Mouse (Mus musculus): ENCODE data around the gene Gpr107.

Gene Gpr107

GRCm38 (mm10) chr2:31194356-31195021 is 42.4 kb downstream of the Gpr107 start:
- peak in 1 of 2 experiments; percentile 85 for DNase-seq (ENCODE audit: inconsistent age in 2 of 2, low spot score in 1 of 2)

GRCm38 (mm10) chr2:31198621-31199020 is 46.5 kb downstream of the Gpr107 start:
- DNase-seq (ENCODE audit: inconsistent age in 2 of 2, low spot score in 1 of 2): no peak

- no peak for DNase-seq (ENCODE audit: inconsistent age in 2 of 2, low spot score in 1 of 2)
These were observed 47.9 kb downstream of the Gpr107 start for GRCm38 (mm10) chr2:31200051-31200450.

DNA sequence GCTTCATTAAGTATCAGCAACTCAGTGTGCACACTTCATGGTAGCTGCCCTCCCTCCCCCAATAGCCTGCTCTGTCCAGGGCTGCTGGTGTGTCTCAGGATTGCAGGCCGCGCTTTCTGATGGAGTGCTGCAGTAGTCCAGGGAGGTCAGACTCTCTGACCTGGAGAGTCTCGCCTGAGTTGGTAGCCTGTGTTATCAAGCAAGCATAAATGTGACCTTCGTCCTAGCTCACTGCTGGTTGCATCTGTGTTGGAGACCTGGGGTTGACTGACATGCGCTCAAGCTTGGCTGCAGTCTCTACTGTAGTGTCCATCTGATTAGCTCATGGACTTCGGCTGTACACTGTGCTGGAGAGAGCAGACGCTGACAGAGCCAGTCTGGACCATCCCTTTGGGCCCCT is 49.7 kb downstream of the Gpr107 start:
- no peak for DNase-seq (ENCODE audit: inconsistent age in 2 of 2, low spot score in 1 of 2)

DNA sequence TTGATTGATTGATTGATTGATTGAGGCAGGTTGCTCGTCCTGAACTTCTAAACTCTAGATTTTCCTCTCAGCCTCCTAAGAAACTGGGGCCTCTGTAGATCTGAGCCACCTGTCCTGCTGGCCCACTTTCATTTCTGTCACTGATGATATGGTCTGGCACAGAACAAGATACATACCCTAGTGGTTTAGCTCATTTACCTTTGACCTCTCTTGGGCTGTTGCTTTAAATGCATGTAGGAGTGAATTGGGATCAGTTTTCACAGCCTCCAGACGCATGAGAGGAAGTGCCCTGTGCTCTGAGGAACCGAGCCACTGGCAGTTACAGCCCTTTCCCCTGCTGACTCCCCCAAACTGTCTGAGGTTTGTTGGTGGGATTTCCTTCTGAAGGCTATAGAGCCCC is 50.2 kb downstream of the Gpr107 start:
- no peak for DNase-seq (ENCODE audit: inconsistent age in 2 of 2, low spot score in 1 of 2)

- peak; percentile 72 to 81 for DNase-seq (ENCODE audit: inconsistent age in 2 of 2, low spot score in 1 of 2)
These were observed 50.8 kb downstream of the Gpr107 start for GRCm38 (mm10) chr2:31202956-31203355.

- no peak for DNase-seq (ENCODE audit: inconsistent age in 2 of 2, low spot score in 1 of 2)
These were observed 52.6 kb downstream of the Gpr107 start for GRCm38 (mm10) chr2:31204677-31205076.

- DNase-seq (ENCODE audit: inconsistent age in 2 of 2, low spot score in 1 of 2): peak; percentile 68 to 73
These were observed 54.1 kb downstream of the Gpr107 start for GRCm38 (mm10) chr2:31206211-31206610.

DNA sequence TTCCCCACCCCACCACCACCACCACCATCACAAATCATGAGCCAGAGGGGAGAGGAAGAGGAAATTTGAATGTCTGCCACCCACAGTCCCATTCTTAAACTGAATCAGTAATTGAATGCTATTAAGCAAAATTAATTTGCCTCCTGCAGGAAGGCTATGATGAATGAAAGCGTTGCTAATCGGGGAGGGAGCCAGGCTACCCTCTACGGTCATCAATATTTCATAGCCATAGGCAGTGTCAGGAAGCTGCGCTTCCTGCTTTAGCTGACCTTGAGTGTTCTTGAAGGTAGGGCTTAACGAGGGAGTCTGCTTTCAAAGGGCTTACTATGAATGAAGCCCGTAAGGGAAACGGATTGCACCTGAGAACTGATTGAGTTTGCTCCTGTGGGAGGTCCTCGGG is 54.8 kb downstream of the Gpr107 start:
- DNase-seq (ENCODE audit: inconsistent age in 2 of 2, low spot score in 1 of 2): peak in 1 of 2 experiments; percentile 32

DNA sequence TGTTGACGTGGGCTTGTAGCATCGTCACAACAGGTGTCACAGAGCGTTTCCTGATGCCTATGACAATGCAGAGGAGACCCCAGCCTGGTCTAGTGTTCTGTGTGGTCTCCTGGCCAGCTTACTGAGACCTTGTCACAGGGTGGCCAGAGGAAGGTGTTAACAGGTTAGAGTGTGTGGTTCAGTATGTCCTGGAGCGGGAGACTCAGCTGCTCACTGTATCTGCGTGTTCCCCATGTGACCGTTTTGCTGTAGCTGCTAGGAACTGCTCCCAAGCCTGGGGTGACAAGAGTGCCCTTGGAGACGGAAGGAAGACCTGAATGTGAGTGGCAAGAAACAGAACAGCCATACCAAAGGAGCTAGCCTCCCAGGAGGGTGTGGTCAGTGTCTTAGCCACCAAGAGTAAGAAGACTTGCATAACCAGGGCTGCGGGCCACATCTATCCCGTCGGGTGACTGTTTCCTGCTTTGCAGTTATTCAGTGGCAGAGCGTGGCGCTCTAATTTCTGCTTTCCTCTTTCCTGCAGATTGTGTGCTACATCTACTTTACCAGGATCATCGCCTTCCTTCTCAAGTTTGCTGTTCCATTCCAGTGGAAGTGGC is 56.5 kb downstream of the Gpr107 start:
- no peak for DNase-seq (ENCODE audit: inconsistent age in 2 of 2, low spot score in 1 of 2)

DNA sequence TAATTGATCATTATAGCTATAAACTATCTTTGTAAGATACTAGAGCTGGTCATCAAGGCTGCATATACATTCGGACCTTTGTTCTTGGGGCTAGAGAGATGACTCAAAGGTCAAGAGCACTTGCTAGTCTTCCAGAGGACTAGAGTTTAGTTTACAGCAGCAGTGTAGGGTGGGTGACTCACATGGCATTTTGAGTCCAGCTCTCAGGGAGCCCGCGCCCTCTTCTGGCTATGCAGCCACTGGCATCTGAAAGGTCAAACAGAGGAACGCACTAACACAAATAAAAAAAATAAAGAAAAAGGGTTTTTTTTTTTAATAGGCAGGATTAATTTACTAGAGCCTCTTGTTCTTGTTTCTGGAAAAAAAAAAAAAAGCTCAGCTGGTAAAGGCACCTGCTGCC is 57.4 kb downstream of the Gpr107 start:
- DNase-seq (ENCODE audit: inconsistent age in 2 of 2, low spot score in 1 of 2): peak; percentile 79 to 85

DNA sequence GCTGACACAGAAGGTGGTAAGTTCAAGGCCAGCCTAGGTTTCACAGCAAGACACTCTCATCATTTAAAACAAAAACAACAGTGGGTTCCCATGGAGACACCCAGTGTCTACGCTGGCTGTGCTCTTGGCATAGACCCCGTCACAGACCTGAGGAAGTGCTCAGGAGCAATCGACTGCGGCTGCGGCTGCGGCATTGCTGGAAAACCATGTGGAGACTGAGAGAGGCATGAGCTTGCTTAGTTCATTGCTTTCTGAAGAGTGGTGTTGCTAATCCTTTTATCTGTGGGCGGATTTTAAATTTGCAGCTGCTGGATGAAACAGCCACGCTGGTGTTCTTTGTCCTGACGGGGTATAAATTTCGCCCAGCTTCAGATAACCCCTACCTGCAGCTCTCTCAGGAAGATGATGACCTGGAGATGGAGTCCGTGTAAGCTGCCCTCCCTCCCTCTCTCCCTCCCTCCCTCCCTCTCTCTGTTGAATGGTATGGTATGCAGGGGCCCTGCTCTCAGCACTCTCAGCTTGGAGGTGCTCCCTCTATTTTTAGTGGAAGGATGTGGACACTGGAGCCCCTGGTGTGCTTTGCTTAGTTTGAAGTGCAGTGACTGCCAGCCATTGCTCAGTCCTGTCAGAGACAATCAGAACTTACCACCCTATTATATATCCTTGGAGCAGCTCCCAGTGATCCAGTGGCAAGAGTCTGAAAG is 58.2 kb downstream of the Gpr107 start:
- no peak for DNase-seq (ENCODE audit: inconsistent age in 2 of 2, low spot score in 1 of 2)

DNA sequence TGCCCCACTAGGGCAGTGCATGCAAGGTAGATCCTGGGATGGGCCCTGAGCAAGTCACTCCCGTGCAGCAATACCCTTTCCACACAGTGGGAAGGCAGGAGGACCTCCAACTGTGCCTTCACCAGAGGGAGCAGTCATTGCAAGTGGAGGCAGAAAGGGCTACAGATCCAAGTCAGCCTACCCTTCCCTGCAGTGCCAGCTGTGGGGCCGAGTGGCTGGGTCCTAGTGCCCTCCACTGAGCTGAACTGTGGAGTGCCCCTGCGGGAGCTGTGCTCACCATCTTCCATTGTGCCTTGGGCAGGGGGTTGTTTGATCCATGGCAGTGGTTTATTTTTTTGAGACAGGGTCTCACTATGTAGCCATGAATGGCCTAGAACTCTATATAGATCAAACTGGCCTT is 59.1 kb downstream of the Gpr107 start:
- no peak for DNase-seq (ENCODE audit: inconsistent age in 2 of 2, low spot score in 1 of 2)

GRCm38 (mm10) chr2:31214211-31214796 is 62.2 kb downstream of the Gpr107 start:
- DNase-seq (ENCODE audit: inconsistent age in 2 of 2, low spot score in 1 of 2): no peak

DNA sequence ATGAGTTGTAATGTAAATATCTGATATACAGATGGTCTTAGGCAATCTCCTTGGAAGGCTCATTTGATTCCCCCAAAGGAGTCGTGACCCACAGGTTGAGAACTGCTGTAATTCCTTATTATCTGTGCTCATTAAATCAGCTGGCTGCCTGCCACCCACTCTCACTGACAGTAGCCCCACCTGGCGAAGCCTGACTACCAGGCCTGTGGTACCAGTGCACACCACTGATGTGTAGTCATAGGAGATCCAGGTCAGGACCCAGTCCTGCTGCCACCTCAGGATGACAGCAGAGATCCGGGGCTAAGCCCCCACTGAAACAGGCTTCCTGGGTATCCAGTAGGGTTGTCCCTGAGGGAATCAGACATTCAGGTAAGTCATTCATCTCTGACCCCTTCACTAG is 66.5 kb downstream of the Gpr107 start:
- DNase-seq (ENCODE audit: inconsistent age in 2 of 2, low spot score in 1 of 2): peak in 1 of 2 experiments; percentile 44

DNA sequence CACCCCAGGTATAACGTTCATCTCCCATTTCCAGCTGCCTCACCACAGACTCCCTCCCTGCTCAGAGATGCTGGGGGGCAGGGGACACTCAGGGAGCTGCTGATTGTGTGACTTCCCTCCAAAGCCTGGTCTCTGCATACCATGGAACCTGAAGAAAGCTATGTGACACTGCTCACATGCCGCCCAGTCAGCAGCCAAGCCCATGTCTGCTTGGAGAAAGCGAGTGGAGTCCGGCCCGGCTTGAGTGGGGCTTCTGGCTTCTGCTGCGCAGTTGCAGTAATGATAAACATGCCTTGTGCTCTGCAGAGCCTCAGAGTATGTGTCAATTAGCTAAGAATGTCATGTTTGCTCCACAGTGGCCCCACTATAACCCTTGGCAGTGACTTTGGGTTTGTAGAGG is 67.4 kb downstream of the Gpr107 start:
- DNase-seq (ENCODE audit: inconsistent age in 2 of 2, low spot score in 1 of 2): no peak

DNA sequence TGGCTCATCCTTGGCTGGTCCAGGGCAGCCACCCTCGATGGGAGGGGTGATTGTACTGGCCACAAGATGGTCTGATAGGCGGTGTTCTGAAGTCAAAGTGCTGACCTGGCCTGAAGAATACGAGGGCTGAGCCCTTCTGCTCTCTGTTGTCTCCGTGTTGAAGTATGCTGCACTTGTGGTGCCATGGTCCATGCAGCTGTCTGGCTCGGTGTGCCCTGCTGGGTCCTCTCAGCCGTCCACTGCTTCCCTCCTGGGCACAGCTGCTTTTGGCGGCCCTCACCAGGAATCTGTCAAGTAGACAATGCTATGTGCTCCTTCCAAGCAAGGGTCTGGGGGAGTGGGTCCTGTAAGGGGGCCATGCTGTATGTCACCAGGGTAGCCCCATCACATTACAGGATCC is 68.7 kb downstream of the Gpr107 start:
- no peak for DNase-seq (ENCODE audit: inconsistent age in 2 of 2, low spot score in 1 of 2)

GRCm38 (mm10) chr2:31221582-31221981 is 69.5 kb downstream of the Gpr107 start:
- no peak for DNase-seq (ENCODE audit: inconsistent age in 2 of 2, low spot score in 1 of 2)

DNA sequence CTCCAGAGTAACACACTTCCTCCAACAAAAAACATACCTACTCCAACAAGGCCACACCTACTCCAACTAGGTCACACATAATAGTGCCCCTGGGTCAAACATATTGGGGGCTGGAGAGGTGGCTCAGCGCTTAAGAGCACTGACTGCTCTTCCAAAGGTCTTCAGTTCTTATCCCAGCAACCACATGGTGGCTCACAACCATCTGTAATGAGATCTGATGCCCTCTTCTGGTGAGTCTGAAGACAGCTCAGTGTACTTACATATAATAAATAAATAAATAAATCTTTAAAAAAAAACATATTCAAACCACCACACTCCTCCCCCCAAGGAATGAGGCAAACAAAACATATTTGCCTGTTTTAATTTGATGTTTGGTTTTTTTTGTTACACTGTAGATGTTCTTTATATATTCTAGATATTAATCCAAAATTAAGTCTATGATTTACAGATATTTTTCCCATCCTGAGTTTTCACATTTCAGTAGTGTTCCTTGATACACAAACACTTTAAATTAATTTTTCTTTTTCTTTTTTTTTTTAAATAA is 76.7 kb downstream of the Gpr107 start:
- DNase-seq (ENCODE audit: inconsistent age in 2 of 2, low spot score in 1 of 2): no peak

DNA sequence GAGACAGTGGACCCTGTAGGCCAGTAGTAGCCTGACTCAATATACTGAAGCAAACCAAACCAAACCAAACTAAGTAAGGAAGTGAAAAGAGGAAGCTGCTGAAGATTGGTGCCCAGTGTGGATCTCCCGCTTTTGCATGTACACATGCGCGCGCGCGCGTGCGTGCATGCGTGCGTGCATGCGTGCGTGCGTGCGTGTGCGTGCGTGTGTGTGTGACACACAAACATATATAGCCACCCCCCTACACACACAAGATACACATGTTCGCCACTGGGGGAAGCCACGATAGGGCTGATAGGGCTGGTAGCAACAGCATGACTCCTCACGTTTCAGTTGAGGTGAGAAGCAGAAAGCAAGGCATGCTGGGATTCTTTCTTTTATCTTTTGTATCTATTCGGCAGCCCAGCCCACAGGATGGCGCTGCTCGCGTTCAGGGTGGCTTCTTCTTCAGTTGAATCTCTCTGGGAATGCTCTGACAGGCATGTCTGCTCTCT is 87.1 kb downstream of the Gpr107 start:
- DNase-seq (ENCODE audit: inconsistent age in 2 of 2, low spot score in 1 of 2): peak; percentile 46 to 72

GRCm38 (mm10) chr2:31239833-31240232 is 87.7 kb downstream of the Gpr107 start:
- no peak for DNase-seq (ENCODE audit: inconsistent age in 2 of 2, low spot score in 1 of 2)

All from adrenal gland, adult (tissue).